Mouse (Mus musculus): ENCODE results near the gene Npff.

The Npff gene

GRCm38 (mm10) chr15:102503924-102504782 is 20.6 kb downstream of the Npff start:
- no peak for DNase-seq

- no peak for DNase-seq
These were observed 21.3 kb downstream of the Npff start, which contains the start of gene Gm10337 for GRCm38 (mm10) chr15:102503447-102503846. Gm10337 (plus strand) TSS chr15:102503722.

GRCm38 (mm10) chr15:102502254-102502840 is 22.4 kb downstream of the Npff start:
- DNase-seq, result no peak

DNA sequence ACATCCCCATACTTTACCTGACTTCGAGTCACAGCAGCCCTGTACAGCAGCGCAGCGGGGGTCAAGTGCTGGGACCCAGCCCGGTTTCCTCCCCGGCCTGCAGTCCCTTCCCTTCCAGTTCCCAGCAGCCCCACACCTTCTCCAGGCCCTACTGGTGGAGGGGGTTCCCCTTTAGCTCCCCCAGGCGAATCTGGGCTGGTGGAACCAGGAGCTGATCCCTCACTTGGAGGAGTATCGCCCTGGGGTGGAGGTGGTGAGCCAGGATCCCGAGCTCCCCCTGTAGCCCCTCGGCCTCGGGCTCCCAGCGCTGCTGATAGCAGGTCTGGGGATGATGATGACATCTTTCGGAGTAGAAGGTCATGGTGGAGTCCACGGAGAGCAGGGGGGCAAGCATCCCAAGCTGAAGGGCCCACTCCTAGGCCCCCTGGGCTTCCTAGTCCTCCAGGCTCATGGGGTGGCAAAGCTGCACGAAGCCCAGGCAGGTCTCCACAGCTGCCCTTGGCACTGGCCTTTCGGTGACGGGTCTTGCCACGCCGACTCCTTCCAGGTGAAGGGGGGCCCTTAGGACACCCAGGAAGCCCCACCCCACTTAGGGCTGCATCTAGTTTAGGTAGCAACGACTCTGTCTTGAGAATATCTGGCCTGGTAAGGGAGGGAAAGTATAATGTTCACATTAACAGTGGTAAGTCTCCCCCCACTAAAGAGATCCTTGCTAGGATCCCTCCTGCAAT is 23.5 kb downstream of the Npff start:
- DNase-seq, result no peak

GRCm38 (mm10) chr15:102500479-102500878 is 24.3 kb downstream of the Npff start:
- no peak for DNase-seq

DNA sequence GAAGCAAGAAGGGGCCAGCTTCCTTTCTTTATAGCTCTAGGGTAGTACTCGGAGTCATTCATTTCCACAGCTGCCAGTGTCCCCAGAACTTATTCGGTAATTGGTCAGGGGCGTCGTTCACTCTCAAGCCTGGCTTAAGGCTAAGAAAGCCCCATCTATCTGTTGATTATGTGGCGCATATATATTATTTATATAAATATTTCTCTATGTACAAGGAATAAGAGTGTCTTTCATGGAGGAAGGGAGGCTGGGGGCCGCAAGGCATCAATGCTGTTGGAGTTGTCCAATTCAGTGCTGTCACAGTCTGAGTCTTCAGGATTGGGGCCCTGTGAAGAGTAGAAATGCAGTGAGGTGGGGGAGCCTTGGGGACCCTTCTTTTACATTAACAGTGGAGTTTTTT is 24.9 kb downstream of the Npff start:
- no peak for DNase-seq

DNA sequence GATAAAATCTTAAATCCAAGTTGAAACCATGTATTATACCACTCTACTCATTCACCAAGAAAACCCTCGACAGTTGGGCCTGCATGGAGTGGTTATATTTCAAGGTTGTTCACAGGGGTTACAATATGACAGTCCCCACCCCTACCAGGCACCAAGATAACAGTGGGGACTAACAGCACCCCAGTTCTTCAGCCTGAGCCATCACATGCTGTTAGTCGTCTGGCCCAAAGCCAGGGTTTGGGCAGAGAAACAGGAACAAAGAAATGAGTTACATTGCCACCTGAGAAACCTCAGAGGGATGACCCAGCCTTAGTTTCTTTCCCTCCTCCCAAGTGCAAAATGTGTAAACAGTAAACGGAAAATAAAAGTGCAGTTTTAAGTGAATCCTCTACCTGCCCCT is 25.4 kb downstream of the Npff start:
- DNase-seq, result no peak

DNA sequence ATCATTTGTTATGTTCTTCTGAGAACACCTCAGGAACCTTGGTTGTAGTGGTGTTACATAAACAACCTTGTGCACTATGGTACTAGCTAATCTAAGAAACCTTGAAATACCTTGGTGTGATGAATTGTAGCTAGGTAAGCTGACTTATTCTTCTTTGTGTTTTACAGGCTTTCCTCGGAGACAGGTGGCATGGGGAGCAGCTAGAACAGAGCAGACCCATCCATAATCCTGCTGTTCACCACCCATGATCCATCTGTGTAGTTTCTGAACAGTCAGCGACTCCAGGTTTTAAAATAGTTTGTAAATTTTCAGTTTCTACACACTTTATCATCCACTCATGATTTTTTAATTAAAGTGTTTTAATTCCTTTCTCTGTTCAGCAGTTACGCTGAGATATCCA is 26.4 kb downstream of the Npff start:
- DNase-seq, result no peak

DNA sequence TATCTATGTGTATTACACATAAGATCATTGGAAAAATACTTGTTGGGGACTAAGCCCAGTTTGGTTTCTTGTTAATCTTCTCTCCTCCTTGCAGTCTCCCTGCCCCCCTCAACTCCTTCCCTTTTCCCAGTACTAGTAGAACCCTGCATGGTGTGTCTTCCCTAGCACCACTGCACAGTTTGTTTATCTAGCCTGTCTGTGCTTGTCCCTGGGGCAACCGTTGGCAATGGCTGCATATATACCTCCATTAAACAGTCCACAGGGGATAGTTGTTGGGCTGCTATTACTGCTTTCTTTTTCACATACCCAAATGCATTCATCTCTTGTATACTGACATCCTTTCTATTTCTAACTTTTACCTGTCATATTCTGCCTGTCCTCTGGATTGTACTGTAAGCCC is 37.1 kb downstream of the Npff start:
- DNase-seq, result no peak

DNA sequence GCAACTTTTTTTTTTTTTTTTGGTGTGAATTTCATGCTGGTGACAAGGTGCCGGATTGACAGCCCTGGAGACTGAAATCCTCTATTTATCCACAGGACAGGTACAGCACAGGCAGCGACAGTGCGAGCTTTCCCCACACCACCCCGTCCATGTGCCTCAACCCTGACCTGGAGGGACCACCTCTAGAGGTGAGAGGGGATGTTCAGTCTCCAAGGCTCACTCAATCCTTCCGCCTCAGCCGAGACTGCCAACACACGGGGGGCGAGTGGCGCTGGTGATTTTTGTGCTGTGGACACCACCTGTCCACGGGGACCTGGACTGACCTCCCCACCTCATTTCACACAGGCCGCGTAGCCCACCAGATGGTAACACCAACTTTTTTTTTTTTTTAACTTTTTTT is 38.9 kb downstream of the Npff start:
- no peak for DNase-seq

GRCm38 (mm10) chr15:102483136-102483535 is 41.6 kb downstream of the Npff start:
- DNase-seq, result no peak

GRCm38 (mm10) chr15:102474520-102474919 is 50.2 kb downstream of the Npff start:
- DNase-seq, result no peak

Data from layer of hippocampus, adult 9-11 months (tissue).